Mouse (Mus musculus) liver, postnatal 0 days (tissue): ENCODE data around the gene Blm.
A peak's percentile ranks its signal among the peaks of the same experiment; 100 is the strongest.

Experiments used
- CTCF ChIP-seq: sonication (generic); IDR thresholded peaks from 2 replicates; pipeline ENCODE4 v1.5.1; 2016; ENCODE audit warnings: antibody characterized with exemption, low read depth
- EP300 ChIP-seq: IDR thresholded peaks from 2 replicates; pipeline ENCODE4 v1.6.1; 2016; ENCODE audit warnings: antibody characterized with exemption, low read depth, mild to moderate bottlenecking

DNA sequence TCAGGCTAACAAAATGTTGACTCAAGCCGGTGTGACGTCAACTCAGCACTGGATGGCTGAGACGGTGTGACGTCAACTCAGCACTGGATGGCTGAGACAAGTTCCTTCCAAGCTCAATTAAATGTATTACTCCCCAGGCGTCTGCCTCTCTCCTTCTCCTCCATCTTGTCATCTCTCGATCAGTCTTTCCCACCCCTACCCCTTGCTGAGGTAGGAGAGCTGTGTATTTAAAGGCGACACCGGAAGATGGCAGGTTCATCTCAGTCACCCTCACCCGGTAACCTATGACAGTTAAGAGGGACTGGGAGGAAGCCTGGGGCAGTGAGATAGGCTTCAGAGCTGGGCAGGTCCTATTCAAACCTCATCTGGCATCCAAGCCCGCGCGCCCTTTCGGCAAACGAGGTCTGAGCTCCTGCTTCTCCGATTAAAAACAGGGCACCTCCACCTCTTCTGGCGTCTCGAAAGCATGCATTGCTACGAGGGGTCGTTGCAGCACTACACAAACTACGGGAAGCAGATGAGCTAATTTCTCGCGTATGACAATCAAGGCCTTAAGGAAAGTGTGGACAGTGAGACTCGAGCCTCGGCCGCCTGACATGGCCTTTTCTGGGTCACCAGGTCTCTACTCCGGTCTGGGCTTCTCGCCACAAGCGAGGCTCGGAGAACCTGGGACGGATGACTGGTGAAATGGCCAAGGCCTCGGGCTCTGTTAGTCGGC is 469 bp downstream of the Blm start:
- TF ChIP-seq CTCF (0 out of 2 replicates have a peak, but pooled peaks have one; percentile 12), EP300 (peak; percentile 47)
